Mouse (Mus musculus): ENCODE data around the gene Cct8.

Gene Cct8

GRCm38 (mm10) chr16:87444071-87444470 lies 51.6 kb downstream of the Cct8 start:
- 39% methylated on average over 1 of the region's 1 CpGs for WGBS

- WGBS: 28% methylated on average over 5 of the region's 5 CpGs
Measured at GRCm38 (mm10) chr16:87442291-87442690, 53.4 kb downstream of the Cct8 start.

- 20% methylated on average over 9 of the region's 9 CpGs for WGBS
Measured at GRCm38 (mm10) chr16:87441089-87441488, 54.6 kb downstream of the Cct8 start.

DNA sequence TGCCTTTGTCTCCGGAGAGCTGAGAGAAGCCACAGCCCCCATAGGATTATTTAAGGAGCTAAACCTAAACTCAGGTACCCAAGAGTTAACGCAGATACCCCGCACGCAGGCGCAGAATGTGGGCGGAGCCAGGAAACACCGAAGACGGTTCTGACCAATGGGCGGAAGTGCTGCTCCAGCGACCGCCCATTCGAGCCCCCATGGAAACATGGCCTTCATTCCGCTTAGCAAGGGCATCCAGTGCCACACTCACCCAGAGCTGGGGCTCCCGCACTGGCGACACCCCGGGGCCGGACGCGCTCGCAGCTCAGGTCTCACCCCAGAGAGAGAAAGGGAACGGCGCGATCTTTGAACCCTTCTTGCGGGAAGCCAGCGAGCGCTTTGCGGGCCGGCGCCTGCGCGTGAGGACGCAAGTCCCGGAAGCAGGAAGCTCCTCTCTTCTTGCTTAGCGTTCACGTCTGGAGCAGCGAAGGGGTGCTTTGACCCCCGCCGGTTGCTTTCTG lies 55.4 kb downstream of the Cct8 start, which contains the start of gene Rwdd2b:
Gene Rwdd2b (minus strand): TSS at position 390 of the 503 bp plus-strand sequence.
- WGBS: 0% methylated on average over 38 of the region's 38 CpGs

GRCm38 (mm10) chr16:87438697-87439096 lies 57.0 kb downstream of the Cct8 start:
- WGBS: 92% methylated on average over 8 of the region's 8 CpGs

GRCm38 (mm10) chr16:87437096-87437495 lies 58.6 kb downstream of the Cct8 start:
- 92% methylated on average over 21 of the region's 21 CpGs for WGBS

GRCm38 (mm10) chr16:87435411-87436205 lies 60.1 kb downstream of the Cct8 start:
- 90% methylated on average over 13 of the region's 13 CpGs for WGBS

- WGBS: 82% methylated on average over 6 of the region's 6 CpGs
Measured at GRCm38 (mm10) chr16:87434946-87435345, 60.7 kb downstream of the Cct8 start.

DNA sequence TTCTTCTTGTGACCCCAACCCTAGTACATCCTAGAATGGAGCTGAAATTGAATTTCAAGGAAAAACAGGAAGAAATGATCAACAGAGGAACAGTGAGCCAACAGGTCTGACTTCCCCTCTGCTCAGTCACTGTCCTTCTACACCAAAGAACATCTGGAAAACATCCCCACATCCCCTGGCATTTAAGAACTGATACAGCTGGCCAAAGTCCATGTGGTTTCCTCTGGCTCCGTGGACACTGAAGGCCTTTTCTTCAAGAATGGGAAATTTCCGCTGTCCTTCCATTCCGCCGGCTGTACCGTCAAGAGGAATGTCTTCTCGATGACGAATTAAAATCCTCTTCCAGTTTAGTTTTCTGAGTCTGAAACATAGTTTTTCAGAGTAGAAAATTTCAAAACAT lies 61.4 kb downstream of the Cct8 start:
- 89% methylated on average over 7 of the region's 7 CpGs for WGBS

All from cerebral cortex, adult 2 months (tissue).